Mouse (Mus musculus) monocyte, adult 5-6 weeks (primary cell): ENCODE measurements around the gene 1700123K08Rik. TPM values are rescaled to one million over a fixed set of nuclear protein-coding genes. Genes with fewer than 3 reads are reported as not detected.
"Not testable (repeated sequence)": the region's sequence is repeated elsewhere in the genome, so short reads cannot be mapped to it uniquely, and the experiment has no call there.

Experiments used
- ATAC-seq: fragments of 153-309, 156-312 bp; replicated peaks from 2 replicates; pipeline ENCODE4 v1.8.0; 2017; ENCODE audit warnings: mild to moderate bottlenecking; ENCODE audit not compliant: low TSS enrichment, insufficient number of reproducible peaks, severe bottlenecking, poor library complexity, low FRiP score
- total RNA-seq: library from RNA; stranded (forward); fragments of 200-1000, 200-491, 200-594 nt; gene quantifications from 3 replicates; pipeline ENCODE4 v1.2.3, GENCODE M21; 2017

1700123K08Rik gene
- not detected in 3 replicates for total RNA-seq

- not testable (repeated sequence) for ATAC-seq
Measured at GRCm38 (mm10) chr5:138564612-138565011, at the start of gene 1700123K08Rik. Gene 1700123K08Rik (minus strand): TSS chr5:138564712.

GRCm38 (mm10) chr5:138587396-138587795 lies 22.9 kb upstream of the 1700123K08Rik start:
- no peak for ATAC-seq

- no peak for ATAC-seq
Measured at GRCm38 (mm10) chr5:138571623-138572022, 7.1 kb upstream of the 1700123K08Rik start.

GRCm38 (mm10) chr5:138552718-138553117 lies 11.8 kb downstream of the 1700123K08Rik start:
- ATAC-seq: no peak

GRCm38 (mm10) chr5:138532491-138532890 lies 32.0 kb downstream of the 1700123K08Rik start:
- no peak for ATAC-seq

Other genes starting within 250 kb of the 1700123K08Rik start
- gene Pvrig, start 222.8 kb downstream of the 1700123K08Rik start, total RNA-seq: 7.1 to 30.4 TPM (median 8.3 TPM) in 3 replicates
- gene Zfp157, start 123.2 kb downstream of the 1700123K08Rik start, total RNA-seq: 10.8 to 19.4 TPM (median 17.9 TPM) in 3 replicates
- 53.7 to 70.6 TPM (median 65.0 TPM) in 3 replicates for gene Zfp68, start 55.0 kb upstream of the 1700123K08Rik start, total RNA-seq
- gene A430033K04Rik, start 58.1 kb upstream of the 1700123K08Rik start, total RNA-seq: 4.2 to 13.7 TPM (median 7.4 TPM) in 3 replicates
- gene Fam20c, start 189.8 kb upstream of the 1700123K08Rik start, total RNA-seq: 6.6 to 31.5 TPM (median 17.6 TPM) in 3 replicates